Mouse (Mus musculus) ES-Bruce4 (cell line): ENCODE data around the gene Luzp1.

ENCODE experiments used
- CTCF ChIP-seq: IDR thresholded peaks from one replicate; pipeline ENCODE4 v1.8.1; 2011; ENCODE audit warnings: low read depth, low read length
- EP300 ChIP-seq: IDR thresholded peaks from 2 replicates; pipeline ENCODE4 v1.6.1; 2011; ENCODE audit warnings: low read depth, low read length; ENCODE audit not compliant: insufficient read depth
- POLR2A ChIP-seq: IDR thresholded peaks from one replicate; pipeline ENCODE4 v1.8.1; 2011; ENCODE audit warnings: low read length; ENCODE audit not compliant: insufficient read depth

DNA sequence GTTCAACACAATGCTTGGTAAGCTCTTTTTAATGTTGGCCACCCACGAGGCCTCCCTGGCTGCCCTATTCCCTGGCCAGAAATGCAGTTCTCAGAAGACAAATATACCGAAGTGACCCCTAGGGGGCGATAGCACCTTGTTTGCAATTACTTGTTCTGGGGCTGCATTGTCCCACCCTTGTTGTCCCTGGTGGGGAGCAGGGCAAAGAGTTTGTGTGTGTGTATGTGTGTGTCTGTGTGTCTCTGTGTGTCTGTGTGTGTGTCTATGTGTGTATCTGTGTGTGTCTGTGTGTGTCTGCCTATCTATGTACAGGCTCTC, 38.2 kb upstream of the Luzp1 start:
- no peak for TF ChIP-seq POLR2A
- TF ChIP-seq CTCF = peak; percentile 64
- TF ChIP-seq EP300 = no peak
